Mouse (Mus musculus) liver, embryonic 14.5 days (tissue): ENCODE data around the gene 5830473C10Rik. TPM values are rescaled to one million over a fixed set of nuclear protein-coding genes. Genes with fewer than 3 reads are reported as not detected.

ENCODE experiments used
- ATAC-seq: fragments of 200-750 bp; cut with Nextera tagmentation; 2 replicates; pipeline ENCODE4 v1.8.0; 2017; ENCODE audit warnings: moderate number of reproducible peaks, mild to moderate bottlenecking, moderate library complexity; ENCODE audit not compliant: insufficient read depth
- DNase-seq, 3 experiments: peaks; one replicate each; pipeline ENCODE4 v3.0.0-alpha.2; 2012 to 2013; ENCODE audit warnings: low read depth in 3 of 3, low spot score in 3 of 3
- H3K27ac ChIP-seq: fragments of 300-500 bp; sonication (generic); 2 replicates; pipeline ENCODE4 v1.5.1; 2014; ENCODE audit warnings: moderate library complexity, mild to moderate bottlenecking, control low read depth, inconsistent platforms
- H3K27me3 ChIP-seq: fragments of 300-500 bp; sonication (generic); 2 replicates; pipeline ENCODE4 v1.6.1; 2014; ENCODE audit warnings: mild to moderate bottlenecking, low read length, moderate library complexity; ENCODE audit not compliant: control insufficient read depth, insufficient read depth
- H3K36me3 ChIP-seq: fragments of 300-500 bp; sonication (generic); replicated peaks from 2 replicates; pipeline ENCODE4 v1.6.1; 2014; ENCODE audit warnings: low read depth; ENCODE audit not compliant: control insufficient read depth, insufficient read depth
- H3K4me1 ChIP-seq, 2 experiments: fragments of 200-500 bp in 1 of 2; fragments of 300-500 bp in 1 of 2; sonication (generic) in 1 of 2; replicated peaks; 2 replicates each; pipeline ENCODE4 v1.6.1; 2012 to 2014; ENCODE audit warnings: antibody characterized with exemption in 1 of 2, inconsistent platforms in 1 of 2, low read length in 1 of 2; ENCODE audit not compliant: control insufficient read depth in 2 of 2, insufficient read depth in 2 of 2
- H3K4me2 ChIP-seq: fragments of 300-500 bp; sonication (generic); 2 replicates; pipeline ENCODE4 v1.6.1; 2014; ENCODE audit warnings: low read depth, mild to moderate bottlenecking, control low read depth, moderate library complexity
- H3K4me3 ChIP-seq, 2 experiments: fragments of 200-500 bp in 1 of 2; fragments of 300-500 bp in 1 of 2; sonication (generic) in 1 of 2; 2 replicates each; pipeline ENCODE4 v1.5.1; 2012 to 2014; ENCODE audit warnings: low read depth in 2 of 2, low read length in 2 of 2, mild to moderate bottlenecking in 2 of 2, control low read depth in 1 of 2, inconsistent platforms in 1 of 2, moderate library complexity in 1 of 2; ENCODE audit not compliant: insufficient read depth in 1 of 2
- H3K9ac ChIP-seq: fragments of 300-500 bp; sonication (generic); replicated peaks from 2 replicates; pipeline ENCODE4 v1.6.1; 2014; ENCODE audit warnings: mild to moderate bottlenecking, control low read depth, moderate library complexity
- H3K9me3 ChIP-seq: fragments of 300-500 bp; sonication (generic); 2 replicates; pipeline ENCODE4 v1.6.1; 2016; ENCODE audit warnings: low read length, mixed read lengths; ENCODE audit not compliant: control insufficient read depth
- CTCF ChIP-seq: IDR thresholded peaks from 2 replicates; pipeline ENCODE4 v1.5.1; 2016; ENCODE audit warnings: antibody characterized with exemption, low read depth, control low read depth
- EP300 ChIP-seq: IDR thresholded peaks from 2 replicates; pipeline ENCODE4 v1.6.1; 2016; ENCODE audit warnings: antibody characterized with exemption, low read depth
- WGBS: fragments of 180-500 bp; shearing (Covaris S2); extraction: QIAGEN DNeasy Blood & Tissue Kit; methylation state at CpG from one replicate; pipeline ENCODE4 v1.1.7; 2014; ENCODE audit not compliant: insufficient replicate concordance; 5-methylcytosine and 5-hydroxymethylcytosine counted together
- polyA plus RNA-seq, 2 experiments: library from polyadenylated mRNA; depleted of rRNA in 1 of 2; stranded (reverse) in 1 of 2; unstranded in 1 of 2; fragments of >200 nt; fragmentation: Nextera tagmentation in 1 of 2; extraction: Ambion mirVana in 1 of 2; gene quantifications; 2 replicates each; pipeline versions ENCODE4 v1.2.1 to v1.2.3; 2012 to 2014

The 5830473C10Rik gene
- polyA plus RNA-seq, 2 experiments, result 0.72 to 0.85 TPM

DNA sequence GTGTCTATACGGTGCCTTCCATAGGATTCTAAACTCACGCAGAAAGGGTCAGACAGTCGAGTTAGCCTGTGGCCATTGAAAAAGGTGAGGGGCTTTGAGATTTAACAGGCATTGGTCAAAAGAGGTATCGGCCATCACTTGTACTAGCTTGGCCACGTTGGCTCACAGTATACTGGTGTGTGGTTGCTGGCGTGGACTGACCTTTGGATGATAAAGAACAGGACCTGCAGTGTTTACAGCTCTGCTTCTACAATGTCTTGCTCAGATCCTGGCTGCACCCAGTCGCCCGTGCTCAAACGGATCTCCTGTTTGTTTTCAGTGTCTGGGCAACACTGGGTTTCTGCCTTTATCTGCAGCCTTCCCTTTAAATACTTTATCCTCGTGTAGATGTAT is 80.3 kb downstream of the 5830473C10Rik start:
- WGBS, result 43% methylated on average over 10 of the region's 10 CpGs
- H3K4me1 ChIP-seq, result no peaks in the 10 kb centered on the region
- H3K36me3 ChIP-seq, result no peaks in the 10 kb centered on the region
- no peak overlapping the region for H3K27ac ChIP-seq
- H3K4me2 ChIP-seq, result peak overlapping the region; percentile 59
- no peak overlapping the region for H3K4me3 ChIP-seq
- no peak overlapping the region for H3K9ac ChIP-seq
- ATAC-seq (peak; percentile 47; the same call in 1 of the 2 replicates), DNase-seq (peak in 1 of 3 experiments; percentile 7)
- TF ChIP-seq CTCF (no peak), EP300 (no peak)
- no peaks in the 10 kb centered on the region; the same call in 1 of the 2 replicates for H3K27me3 ChIP-seq
- no peaks in the 10 kb centered on the region for H3K9me3 ChIP-seq

DNA sequence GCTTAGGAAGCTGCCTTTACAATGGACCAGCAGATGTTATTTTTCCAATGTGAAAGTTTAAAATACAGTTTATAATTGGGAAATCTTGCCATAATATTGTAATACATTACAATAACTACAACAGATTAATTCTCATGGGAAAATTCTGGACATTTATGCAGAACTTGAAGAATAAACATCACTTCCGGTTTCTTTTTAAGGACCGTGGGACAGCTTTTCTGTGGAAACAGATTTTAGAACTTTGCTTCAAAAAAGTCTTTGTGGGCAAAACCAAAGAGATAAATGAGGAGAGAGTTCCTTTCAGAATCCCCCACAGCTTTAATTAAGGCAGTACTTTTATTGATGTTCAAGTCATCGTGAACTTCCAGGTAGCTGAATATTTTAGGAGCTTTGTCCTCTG is 84.7 kb downstream of the 5830473C10Rik start:
- ATAC-seq, result no peak

DNA sequence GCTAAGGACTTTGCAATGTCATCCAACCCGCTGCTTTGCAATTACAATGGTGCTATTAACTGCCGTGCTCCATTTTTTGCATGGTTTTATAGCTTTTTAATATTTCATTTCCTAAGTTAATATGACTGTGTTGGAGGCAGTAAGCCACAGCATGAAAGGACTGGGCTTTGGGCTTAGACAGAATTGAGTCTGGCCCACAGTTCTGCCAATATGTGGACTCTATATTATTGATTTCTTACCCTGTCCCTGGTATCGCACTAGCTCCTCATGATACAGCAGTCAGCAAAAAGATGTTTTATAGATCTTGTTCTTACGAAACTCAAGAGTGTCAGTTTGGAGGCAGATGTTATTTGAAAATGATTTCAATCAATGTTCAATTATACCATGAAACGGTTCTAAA is 85.5 kb downstream of the 5830473C10Rik start:
- no peak overlapping the region for H3K4me2 ChIP-seq
- H3K4me1 ChIP-seq, result peaks cover 0 to 2% of the 10 kb centered on the region in 2 experiments; a peak in 1 of 4 replicates
- DNase-seq (no peak), ATAC-seq (no peak)
- no peaks in the 10 kb centered on the region for H3K36me3 ChIP-seq
- H3K27ac ChIP-seq, result no peak overlapping the region
- H3K9ac ChIP-seq, result no peak overlapping the region
- TF ChIP-seq EP300 (no peak), CTCF (no peak)
- H3K27me3 ChIP-seq, result no peaks in the 10 kb centered on the region
- 66% methylated on average over 5 of the region's 5 CpGs for WGBS
- H3K4me3 ChIP-seq, result no peak overlapping the region
- no peaks in the 10 kb centered on the region for H3K9me3 ChIP-seq

More for the DNA sequence above, 84.7 kb downstream of the 5830473C10Rik start:
- Histone ChIP-seq H3K9ac (no peak overlapping the region), H3K9me3 (no peaks in the 10 kb centered on the region), H3K27me3 (no peaks in the 10 kb centered on the region), H3K4me1 (peaks cover 0 to 2% of the 10 kb centered on the region in 2 experiments; a peak in 1 of 4 replicates), H3K36me3 (no peaks in the 10 kb centered on the region), H3K27ac (no peak overlapping the region), H3K4me3 (no peak overlapping the region), H3K4me2 (no peak overlapping the region)
- DNase-seq, result no peak
- 65% methylated on average over 3 of the region's 3 CpGs for whole genome bisulfite sequencing
- TF ChIP-seq CTCF (no peak), EP300 (no peak)

Other genes starting within 250 kb of the 5830473C10Rik start
- 12.5 and 14.4 TPM in 2 replicates for gene Ankrd17, start 194.5 kb upstream of the 5830473C10Rik start, polyA plus RNA-seq (2012; rRNA removed)
- gene Ankrd17, start 194.5 kb upstream of the 5830473C10Rik start, polyA plus RNA-seq (2014; fragmentation: Nextera tagmentation; extraction: Ambion mirVana), result 10.8 and 11.3 TPM in 2 replicates
- 1.2 and 1.6 TPM in 2 replicates for gene Gm9958, start 193.9 kb upstream of the 5830473C10Rik start, polyA plus RNA-seq (2012; rRNA removed)
- 1.7 and 2.0 TPM in 2 replicates for gene Gm9958, start 193.9 kb upstream of the 5830473C10Rik start, polyA plus RNA-seq (2014; fragmentation: Nextera tagmentation; extraction: Ambion mirVana)
- 9,059 and 10,825 TPM in 2 replicates for gene Alb, start 100.2 kb upstream of the 5830473C10Rik start, polyA plus RNA-seq (2012; rRNA removed)
- 3,181 and 3,484 TPM in 2 replicates for gene Alb, start 100.2 kb upstream of the 5830473C10Rik start, polyA plus RNA-seq (2014; fragmentation: Nextera tagmentation; extraction: Ambion mirVana)
- gene Afp, start 70.4 kb upstream of the 5830473C10Rik start, polyA plus RNA-seq (2012; rRNA removed), result 4,562 and 11,484 TPM in 2 replicates
- 8,021 and 8,530 TPM in 2 replicates for gene Afp, start 70.4 kb upstream of the 5830473C10Rik start, polyA plus RNA-seq (2014; fragmentation: Nextera tagmentation; extraction: Ambion mirVana)
- 8.9 and 11.1 TPM in 2 replicates for gene Afm, start 42.2 kb upstream of the 5830473C10Rik start, polyA plus RNA-seq (2012; rRNA removed)
- gene Afm, start 42.2 kb upstream of the 5830473C10Rik start, polyA plus RNA-seq (2014; fragmentation: Nextera tagmentation; extraction: Ambion mirVana), result 16.8 and 19.0 TPM in 2 replicates
- gene Rassf6, start 79.5 kb downstream of the 5830473C10Rik start, polyA plus RNA-seq (2012; rRNA removed), result 1.4 and 2.4 TPM in 2 replicates
- gene Rassf6, start 79.5 kb downstream of the 5830473C10Rik start, polyA plus RNA-seq (2014; fragmentation: Nextera tagmentation; extraction: Ambion mirVana), result 3.6 and 3.7 TPM in 2 replicates
- gene Cxcl5, start 198.3 kb downstream of the 5830473C10Rik start, polyA plus RNA-seq (2012; rRNA removed), result 0.40 and 0.41 TPM in 2 replicates
- 0.69 and 0.85 TPM in 2 replicates for gene Cxcl5, start 198.3 kb downstream of the 5830473C10Rik start, polyA plus RNA-seq (2014; fragmentation: Nextera tagmentation; extraction: Ambion mirVana)
- 129 and 146 TPM in 2 replicates for gene Ppbp, start 207.4 kb downstream of the 5830473C10Rik start, polyA plus RNA-seq (2012; rRNA removed)
- gene Ppbp, start 207.4 kb downstream of the 5830473C10Rik start, polyA plus RNA-seq (2014; fragmentation: Nextera tagmentation; extraction: Ambion mirVana), result 176 and 219 TPM in 2 replicates
- gene Pf4, start 211.3 kb downstream of the 5830473C10Rik start, polyA plus RNA-seq (2012; rRNA removed), result 247 and 271 TPM in 2 replicates
- gene Pf4, start 211.3 kb downstream of the 5830473C10Rik start, polyA plus RNA-seq (2014; fragmentation: Nextera tagmentation; extraction: Ambion mirVana), result 428 and 516 TPM in 2 replicates
- gene Cxcl3, start 225.0 kb downstream of the 5830473C10Rik start, polyA plus RNA-seq (2012; rRNA removed), result 0.07 TPM in 1 of 2 replicates, not detected in the other
- 0.17 TPM in 1 of 2 replicates, not detected in the other for gene Cxcl3, start 225.0 kb downstream of the 5830473C10Rik start, polyA plus RNA-seq (2014; fragmentation: Nextera tagmentation; extraction: Ambion mirVana)
- gene Cxcl15, start 233.4 kb downstream of the 5830473C10Rik start, polyA plus RNA-seq (2012; rRNA removed), result 0.03 TPM in 1 of 2 replicates, not detected in the other
- gene Cxcl15, start 233.4 kb downstream of the 5830473C10Rik start, polyA plus RNA-seq (2014; fragmentation: Nextera tagmentation; extraction: Ambion mirVana), result not detected in 2 replicates